Mouse (Mus musculus) midbrain, embryonic 11.5 days (tissue): Measurements from ENCODE around the gene Prdm16. TPM values are rescaled to one million over a fixed set of nuclear protein-coding genes. Genes with fewer than 3 reads are reported as not detected.

ENCODE experiments used
- ATAC-seq: fragments of 200-750 bp; cut with Nextera tagmentation; 2 replicates; pipeline ENCODE4 v1.8.0; 2017; ENCODE audit warnings: moderate TSS enrichment, moderate library complexity; ENCODE audit not compliant: low FRiP score
- DNase-seq: peaks from one replicate; pipeline ENCODE4 v3.0.0; 2015; ENCODE audit warnings: low spot score; ENCODE audit errors: missing footprints
- H3K27ac ChIP-seq: fragments of 300-500 bp; sonication (generic); 2 replicates; pipeline ENCODE4 v1.5.1; 2014; ENCODE audit warnings: low read depth, low read length
- H3K27me3 ChIP-seq: fragments of 300-500 bp; sonication (generic); 2 replicates; pipeline ENCODE4 v1.6.1; 2014; ENCODE audit warnings: mild to moderate bottlenecking, low read length, moderate library complexity, mixed read lengths; ENCODE audit not compliant: control insufficient read depth, insufficient read depth
- H3K36me3 ChIP-seq: fragments of 300-500 bp; sonication (generic); 2 replicates; pipeline ENCODE4 v1.6.1; 2014; ENCODE audit warnings: mild to moderate bottlenecking, low read length, moderate library complexity, mixed read lengths; ENCODE audit not compliant: control insufficient read depth, insufficient read depth
- H3K4me1 ChIP-seq: fragments of 300-500 bp; sonication (generic); 2 replicates; pipeline ENCODE4 v1.6.1; 2014; ENCODE audit warnings: low read length; ENCODE audit not compliant: control insufficient read depth, insufficient read depth
- H3K4me2 ChIP-seq: fragments of 300-500 bp; sonication (generic); 2 replicates; pipeline ENCODE4 v1.6.1; 2014; ENCODE audit warnings: mild to moderate bottlenecking, moderate library complexity
- H3K4me3 ChIP-seq: fragments of 300-500 bp; sonication (generic); 2 replicates; pipeline ENCODE4 v1.5.1; 2014; ENCODE audit warnings: low read depth, low read length
- H3K9ac ChIP-seq: fragments of 300-500 bp; sonication (generic); 2 replicates; pipeline ENCODE4 v1.6.1; 2014; ENCODE audit warnings: low read length
- H3K9me3 ChIP-seq: fragments of 300-500 bp; sonication (generic); 2 replicates; pipeline ENCODE4 v1.6.1; 2016; ENCODE audit warnings: low read length; ENCODE audit not compliant: control insufficient read depth
- WGBS: fragments of 180-500 bp; shearing (Covaris S2); extraction: QIAGEN DNeasy Blood & Tissue Kit; methylation state at CpG from one replicate; pipeline ENCODE4 v1.1.7; 2014; 5-methylcytosine and 5-hydroxymethylcytosine counted together
- polyA plus RNA-seq: library from polyadenylated mRNA; unstranded; fragments of >200 nt; fragmentation: Nextera tagmentation; extraction: Ambion mirVana; gene quantifications from 2 replicates; pipeline ENCODE4 v1.2.1, GENCODE M21; 2014

The Prdm16 gene
- polyA plus RNA-seq, 1 experiment from 2014 or later = 8.0 TPM

- H3K9ac ChIP-seq = no peak overlapping the region
- H3K27ac ChIP-seq = no peak overlapping the region
- peaks cover 12% of the 10 kb centered on the region for H3K4me1 ChIP-seq
- DNase-seq (no peak), ATAC-seq (no peak)
- no peak overlapping the region for H3K4me2 ChIP-seq
- no peak overlapping the region for H3K4me3 ChIP-seq
- H3K36me3 ChIP-seq = no peaks in the 10 kb centered on the region
- H3K27me3 ChIP-seq = peaks cover 95% of the 10 kb centered on the region
- WGBS = 92% methylated on average over 8 of the region's 8 CpGs
- no peaks in the 10 kb centered on the region for H3K9me3 ChIP-seq
Observed at GRCm38 (mm10) chr4:154478933-154479613, 157.6 kb downstream of the Prdm16 start.

- DNase-seq (peak; percentile 93), ATAC-seq (peak; percentile 28)
- H3K27me3 ChIP-seq = peaks cover 80% of the 10 kb centered on the region
- 11% methylated on average over 25 of the region's 25 CpGs for WGBS
- H3K4me3 ChIP-seq = no peak overlapping the region
- peaks cover 44% of the 10 kb centered on the region for H3K4me1 ChIP-seq
- peak overlapping the region; percentile 8; the same call in 1 of the 2 replicates for H3K4me2 ChIP-seq
- H3K9ac ChIP-seq = no peak overlapping the region
- H3K27ac ChIP-seq = no peak overlapping the region
- H3K9me3 ChIP-seq = no peaks in the 10 kb centered on the region
- H3K36me3 ChIP-seq = no peaks in the 10 kb centered on the region
Observed at GRCm38 (mm10) chr4:154473571-154474307, 162.9 kb downstream of the Prdm16 start.

DNA sequence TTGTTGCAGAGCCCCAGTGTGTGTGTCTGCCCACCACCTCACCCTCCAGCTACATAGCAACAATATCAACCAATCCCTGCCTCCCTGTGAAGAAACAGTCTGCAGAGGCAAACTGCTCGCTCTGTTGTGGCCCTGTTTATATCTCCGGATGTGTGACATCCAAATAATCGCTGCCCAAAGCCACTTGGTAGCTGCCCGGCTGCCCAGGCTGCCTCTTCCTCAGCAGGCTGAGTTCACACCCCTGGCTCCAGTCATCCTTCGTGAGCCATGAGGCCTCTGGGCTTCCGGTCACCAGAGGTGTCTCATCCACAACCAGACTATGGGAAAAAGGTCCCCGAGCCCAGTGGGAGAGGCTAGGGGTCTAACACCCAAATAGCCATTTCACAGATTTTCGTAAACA is 164.1 kb downstream of the Prdm16 start:
- peak; percentile 10; the same call in 1 of the 2 replicates for ATAC-seq
- Histone ChIP-seq H3K4me1 (peaks cover 44% of the 10 kb centered on the region), H3K4me3 (no peak overlapping the region), H3K4me2 (peak overlapping the region; percentile 10; the same call in 1 of the 2 replicates), H3K9me3 (no peaks in the 10 kb centered on the region), H3K27ac (peak overlapping the region; percentile 22; the same call in 1 of the 2 replicates), H3K36me3 (no peaks in the 10 kb centered on the region), H3K9ac (peak overlapping the region; percentile 21; the same call in 1 of the 2 replicates), H3K27me3 (peaks cover 80% of the 10 kb centered on the region)
- WGBS = 24% methylated on average over 8 of the region's 8 CpGs
- peak; percentile 92 for DNase-seq

DNA sequence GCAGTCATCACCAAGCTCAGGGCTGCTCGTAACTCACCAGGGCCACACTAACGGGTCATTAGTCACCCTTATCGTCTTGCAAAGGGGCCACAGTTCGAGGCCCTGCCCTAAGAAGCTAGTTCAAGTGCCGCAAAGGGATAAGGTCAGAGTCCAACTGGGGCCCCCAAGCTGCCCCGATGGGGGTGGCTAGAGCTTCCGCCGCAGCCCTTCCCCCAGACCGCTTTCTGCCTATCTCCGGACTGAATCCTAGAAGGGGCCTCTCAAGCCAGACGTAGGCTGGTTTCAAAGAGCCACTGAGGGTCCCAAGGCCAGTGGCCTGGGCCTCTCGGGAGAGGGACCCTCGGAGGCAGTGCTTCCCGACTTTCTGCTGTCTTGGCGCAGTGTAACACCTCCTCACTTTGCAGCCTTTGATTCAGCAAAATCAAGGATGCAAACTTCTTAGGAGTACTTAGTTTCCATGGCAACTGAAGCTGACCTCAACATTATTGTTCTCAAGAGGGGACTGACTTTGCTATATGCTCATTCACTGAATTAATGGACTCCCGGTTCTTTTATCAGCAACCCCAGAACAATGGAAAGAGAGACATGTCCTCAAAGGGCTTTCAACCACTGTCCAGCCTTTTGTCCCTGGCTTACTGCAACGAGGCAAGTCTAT is 165.1 kb downstream of the Prdm16 start:
- Histone ChIP-seq H3K9ac (no peak overlapping the region), H3K4me2 (peak overlapping the region; percentile 27), H3K9me3 (no peaks in the 10 kb centered on the region), H3K27ac (peak overlapping the region; percentile 57), H3K27me3 (peaks cover 80% of the 10 kb centered on the region), H3K4me3 (no peak overlapping the region), H3K36me3 (no peaks in the 10 kb centered on the region), H3K4me1 (peaks cover 44% of the 10 kb centered on the region)
- peak; percentile 97 for DNase-seq
- peak; percentile 85 for ATAC-seq
- 6% methylated on average over 17 of the region's 17 CpGs for WGBS

DNA sequence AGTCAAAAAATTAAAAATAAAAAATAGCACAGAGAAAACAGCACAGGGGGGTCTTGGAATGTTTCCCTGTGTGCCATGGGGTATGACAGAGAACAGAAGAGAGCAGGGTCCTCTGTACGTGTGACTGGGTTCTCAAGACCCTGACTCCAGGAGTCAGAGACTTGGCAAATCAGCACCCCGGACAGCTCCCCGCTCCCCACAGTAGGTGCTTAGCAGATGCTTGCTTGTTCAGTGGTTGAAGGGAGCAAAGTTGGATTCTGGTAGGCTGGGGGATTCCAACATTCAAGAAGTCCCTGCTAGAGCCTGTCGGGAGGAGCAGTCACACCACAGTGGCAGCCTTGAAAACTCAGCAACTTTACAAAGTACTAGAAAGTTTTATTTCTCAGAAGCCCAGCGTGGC is 170.4 kb downstream of the Prdm16 start:
- Histone ChIP-seq H3K36me3 (no peaks in the 10 kb centered on the region), H3K9me3 (no peaks in the 10 kb centered on the region), H3K4me3 (no peak overlapping the region), H3K27ac (no peak overlapping the region), H3K9ac (no peak overlapping the region), H3K4me1 (peaks cover 23% of the 10 kb centered on the region), H3K27me3 (peaks cover 95% of the 10 kb centered on the region), H3K4me2 (no peak overlapping the region)
- ATAC-seq (no peak), DNase-seq (no peak)
- 35% methylated on average over 5 of the region's 5 CpGs for WGBS

DNA sequence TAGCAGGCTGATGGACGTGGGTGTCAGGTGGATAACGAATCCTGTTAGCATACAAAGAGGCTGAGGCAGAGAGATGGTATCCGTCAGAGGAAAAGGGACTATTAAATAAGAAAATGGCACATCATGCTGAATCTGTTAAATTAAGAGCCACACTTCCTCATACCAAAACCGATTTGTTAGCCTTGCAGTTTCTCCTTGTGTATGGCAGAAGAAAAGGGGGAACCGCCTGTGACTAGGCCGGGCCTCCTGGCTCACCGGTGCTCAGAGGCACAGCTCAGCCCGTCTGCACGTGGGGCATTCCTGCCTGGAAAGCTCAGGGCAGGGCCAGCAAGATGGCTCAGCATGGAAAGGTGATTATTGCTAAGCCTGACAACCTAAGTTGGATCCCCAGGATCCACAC is 171.6 kb downstream of the Prdm16 start:
- H3K27ac ChIP-seq = no peak overlapping the region
- H3K27me3 ChIP-seq = peaks cover 97% of the 10 kb centered on the region
- H3K9me3 ChIP-seq = no peaks in the 10 kb centered on the region
- H3K36me3 ChIP-seq = no peaks in the 10 kb centered on the region
- H3K4me2 ChIP-seq = no peak overlapping the region
- H3K4me3 ChIP-seq = no peak overlapping the region
- H3K4me1 ChIP-seq = peaks cover 12% of the 10 kb centered on the region
- WGBS = 56% methylated on average over 9 of the region's 9 CpGs
- no peak overlapping the region for H3K9ac ChIP-seq
- ATAC-seq (no peak), DNase-seq (no peak)

- Histone ChIP-seq H3K4me2 (no peak overlapping the region), H3K27me3 (peaks cover 81% of the 10 kb centered on the region), H3K4me1 (peaks cover 10% of the 10 kb centered on the region), H3K27ac (no peak overlapping the region), H3K36me3 (no peaks in the 10 kb centered on the region), H3K9me3 (no peaks in the 10 kb centered on the region), H3K9ac (no peak overlapping the region), H3K4me3 (no peak overlapping the region)
- WGBS = 65% methylated on average over 13 of the region's 13 CpGs
- no peak for DNase-seq
- no peak for ATAC-seq
Observed at GRCm38 (mm10) chr4:154460021-154460420, 176.7 kb downstream of the Prdm16 start.

- Histone ChIP-seq H3K4me3 (no peak overlapping the region), H3K27ac (no peak overlapping the region), H3K4me2 (no peak overlapping the region), H3K4me1 (0 out of 2 replicates have a peak, but pooled peaks cover 4% of the 10 kb centered on the region), H3K9ac (no peak overlapping the region), H3K36me3 (no peaks in the 10 kb centered on the region), H3K9me3 (no peaks in the 10 kb centered on the region), H3K27me3 (peaks cover 72% of the 10 kb centered on the region)
- DNase-seq (no peak), ATAC-seq (no peak)
- 82% methylated on average over 3 of the region's 3 CpGs for WGBS
Observed at GRCm38 (mm10) chr4:154457756-154458155, 178.9 kb downstream of the Prdm16 start.
